Mouse (Mus musculus) kidney, postnatal 0 days (tissue): Measurements from ENCODE around the gene Lclat1. TPM values are rescaled to one million over a fixed set of nuclear protein-coding genes. Genes with fewer than 3 reads are reported as not detected.
A peak's percentile ranks its signal among the peaks of the same experiment; 100 is the strongest.

Experiments
- ATAC-seq: fragments of 200-750 bp; cut with Nextera tagmentation; replicated peaks from 2 replicates; pipeline ENCODE4 v1.8.0; 2017; ENCODE audit warnings: low read depth, moderate number of reproducible peaks, moderate TSS enrichment, moderate library complexity; ENCODE audit not compliant: low FRiP score
- DNase-seq: peaks from one replicate; pipeline ENCODE4 v3.0.0-alpha.2; 2016; ENCODE audit warnings: low spot score
- H3K27ac ChIP-seq: fragments of 300-500 bp; sonication (generic); 2 replicates; pipeline ENCODE4 v1.5.1; 2014; ENCODE audit warnings: mild to moderate bottlenecking
- H3K27me3 ChIP-seq: fragments of 300-500 bp; sonication (generic); 2 replicates; pipeline ENCODE4 v1.6.1; 2014; ENCODE audit warnings: low read length, mixed read lengths; ENCODE audit not compliant: insufficient read depth
- H3K36me3 ChIP-seq: fragments of 300-500 bp; sonication (generic); 2 replicates; pipeline ENCODE4 v1.6.1; 2014; ENCODE audit warnings: low read length, mixed read lengths; ENCODE audit not compliant: insufficient read depth
- H3K4me1 ChIP-seq: fragments of 300-500 bp; sonication (generic); replicated peaks from 2 replicates; pipeline ENCODE4 v1.6.1; 2014; ENCODE audit warnings: antibody characterized with exemption, low read length, mixed read lengths; ENCODE audit not compliant: insufficient read depth
- H3K4me2 ChIP-seq: fragments of 300-500 bp; sonication (generic); 2 replicates; pipeline ENCODE4 v1.6.1; 2014; ENCODE audit warnings: mild to moderate bottlenecking, low read length, moderate library complexity, mixed read lengths
- H3K4me3 ChIP-seq: fragments of 300-500 bp; sonication (generic); replicated peaks from 2 replicates; pipeline ENCODE4 v1.5.1; 2014; ENCODE audit warnings: low read depth, low read length
- H3K9ac ChIP-seq: fragments of 300-500 bp; sonication (generic); 2 replicates; pipeline ENCODE4 v1.6.1; 2014; ENCODE audit warnings: low read depth, low read length
- H3K9me3 ChIP-seq: fragments of 300-500 bp; sonication (generic); replicated peaks from 2 replicates; pipeline ENCODE4 v1.6.1; 2016; ENCODE audit warnings: low read length, inconsistent platforms, mixed read lengths
- CTCF ChIP-seq: IDR thresholded peaks from 2 replicates; pipeline ENCODE4 v1.5.1; 2016; ENCODE audit warnings: antibody characterized with exemption, low read depth, mild to moderate bottlenecking, moderate library complexity
- WGBS: fragments of 180-500 bp; shearing (Covaris S2); extraction: QIAGEN DNeasy Blood & Tissue Kit; methylation state at CpG from one replicate; pipeline ENCODE4 v1.1.7; 2014; 5-methylcytosine and 5-hydroxymethylcytosine counted together
- polyA plus RNA-seq: library from polyadenylated mRNA; unstranded; fragments of >200 nt; fragmentation: Nextera tagmentation; extraction: Ambion mirVana; gene quantifications from 2 replicates; pipeline ENCODE4 v1.2.1, GENCODE M21; 2015

Lclat1 gene
- polyA plus RNA-seq, 1 experiment from 2014 or later, result 12.5 TPM

DNA sequence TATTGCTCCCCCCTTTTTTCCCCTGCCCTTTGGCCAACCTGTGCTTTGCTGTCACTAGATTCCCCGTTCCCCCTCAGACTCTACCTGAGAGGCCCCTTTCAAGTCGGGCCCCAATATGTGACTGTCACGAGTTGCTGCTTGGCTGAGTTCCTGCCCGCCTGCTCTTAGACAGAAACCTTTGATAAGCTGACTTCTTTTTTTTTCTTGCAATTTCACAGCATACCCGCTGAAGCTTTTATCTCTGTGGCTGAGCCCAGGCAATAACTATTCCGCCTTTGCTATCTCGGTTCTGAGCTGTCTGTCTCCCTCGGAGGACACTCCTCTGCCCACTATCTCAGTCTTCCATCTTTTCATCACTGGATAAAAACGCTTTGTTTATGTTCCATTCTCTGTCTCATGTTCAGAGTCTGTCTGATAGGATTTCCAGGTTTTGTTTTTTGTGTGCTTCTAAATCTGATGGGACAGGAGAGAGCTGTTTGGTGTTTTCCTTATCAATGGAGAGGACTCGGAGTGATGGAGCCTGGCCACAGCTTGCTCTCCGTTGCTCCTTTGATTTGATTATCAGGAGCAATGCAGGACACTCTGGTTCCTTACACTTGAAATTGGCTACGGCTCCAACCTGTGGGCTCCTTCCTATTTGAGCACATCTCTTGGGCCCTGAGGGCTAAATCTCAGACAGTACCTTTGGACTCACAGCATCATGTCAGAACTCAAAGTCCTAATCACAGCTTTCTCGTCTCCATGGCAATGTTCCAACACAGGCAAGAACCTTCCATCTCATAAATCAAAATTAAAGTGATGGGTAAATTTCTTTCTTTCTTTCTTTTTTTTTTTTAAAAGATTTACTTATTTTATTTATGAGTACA is 20.5 kb upstream of the Lclat1 start:
- no peaks in the 10 kb centered on the region for H3K4me1 ChIP-seq
- H3K4me2 ChIP-seq, result no peak overlapping the region
- WGBS, result 38% methylated on average over 13 of the region's 13 CpGs
- H3K36me3 ChIP-seq, result no peaks in the 10 kb centered on the region
- DNase-seq (no peak), ATAC-seq (no peak)
- H3K27ac ChIP-seq, result no peak overlapping the region
- no peak for TF ChIP-seq CTCF
- no peak overlapping the region for H3K9ac ChIP-seq
- H3K9me3 ChIP-seq, result no peaks in the 10 kb centered on the region
- no peaks in the 10 kb centered on the region for H3K27me3 ChIP-seq
- no peak overlapping the region for H3K4me3 ChIP-seq

DNA sequence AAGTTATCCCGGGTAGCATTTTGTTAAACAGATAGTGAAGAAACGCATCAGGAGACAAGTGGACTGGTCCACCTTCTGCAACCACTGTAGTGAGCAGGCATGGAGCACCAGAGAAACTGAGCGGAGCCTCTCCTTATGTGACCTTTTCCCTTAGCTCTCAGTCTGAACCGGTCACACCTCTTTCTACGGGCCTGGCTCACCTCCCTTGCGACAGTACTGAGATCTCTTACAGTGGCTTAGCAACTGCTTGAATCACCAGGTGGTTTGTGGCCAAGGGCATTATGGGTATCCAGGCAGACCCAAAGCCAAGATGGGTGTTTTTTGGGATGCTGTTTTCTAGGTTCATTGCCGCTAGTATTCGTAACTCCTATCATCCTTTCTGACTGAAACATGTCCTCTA is 16.4 kb upstream of the Lclat1 start:
- DNase-seq, result no peak
- H3K36me3 ChIP-seq, result no peaks in the 10 kb centered on the region
- peak overlapping the region; percentile 57; the same call in 1 of the 2 replicates for H3K27ac ChIP-seq
- no peak for ATAC-seq
- TF ChIP-seq CTCF, result no peak
- H3K4me1 ChIP-seq, result 0 out of 2 replicates have a peak, but pooled peaks cover 3% of the 10 kb centered on the region
- no peak overlapping the region for H3K4me3 ChIP-seq
- WGBS, result 94% methylated on average over 8 of the region's 8 CpGs
- H3K4me2 ChIP-seq, result no peak overlapping the region
- H3K27me3 ChIP-seq, result no peaks in the 10 kb centered on the region
- H3K9ac ChIP-seq, result no peak overlapping the region
- H3K9me3 ChIP-seq, result no peaks in the 10 kb centered on the region

DNA sequence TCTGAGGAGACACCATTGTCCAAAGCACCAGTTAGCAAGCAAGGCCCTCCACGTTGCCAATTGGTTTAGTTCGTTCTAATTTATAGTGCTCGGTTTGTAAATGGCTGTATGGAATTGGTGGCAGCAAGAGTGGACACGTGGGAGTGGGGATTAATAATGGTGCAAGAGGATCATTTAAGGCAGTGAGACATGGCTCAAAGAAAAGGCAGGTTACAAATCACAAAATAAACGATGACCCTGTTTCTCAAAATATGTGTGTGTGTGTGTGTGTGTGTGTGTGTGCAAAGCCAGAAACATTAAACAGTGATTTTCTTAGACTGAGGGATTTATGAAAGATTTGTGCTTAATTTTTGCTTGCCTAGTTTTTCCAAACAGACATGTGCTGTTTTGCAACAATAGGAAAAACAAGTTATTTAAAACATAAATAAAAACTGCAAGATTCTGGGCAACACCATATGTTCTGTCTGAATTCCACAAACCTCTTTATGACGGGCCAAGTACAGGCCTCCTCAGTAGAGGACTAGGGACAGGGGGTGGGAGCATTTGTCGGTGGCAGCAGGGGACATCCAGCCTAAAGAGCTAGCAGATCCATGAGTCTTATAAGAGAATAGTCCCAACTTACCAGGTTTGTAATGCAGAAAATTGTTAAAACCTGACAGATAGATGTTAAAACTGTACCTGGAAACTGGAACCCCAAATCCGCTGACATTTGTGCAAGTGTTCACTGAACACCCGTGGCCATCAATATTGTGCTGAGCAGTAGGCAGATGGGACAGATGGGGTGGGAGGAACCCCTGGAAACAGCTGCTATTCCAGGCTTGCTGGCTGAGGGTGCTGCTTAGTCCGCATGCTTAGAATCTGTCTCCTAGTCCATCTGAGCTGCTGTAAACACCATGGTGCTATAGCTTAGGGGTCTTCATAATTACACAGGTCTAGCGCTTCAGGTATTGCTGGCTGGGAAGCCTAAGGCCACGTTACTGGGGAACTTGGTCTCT is 15.4 kb upstream of the Lclat1 start:
- Histone ChIP-seq H3K4me1 (0 out of 2 replicates have a peak, but pooled peaks cover 3% of the 10 kb centered on the region), H3K27me3 (no peaks in the 10 kb centered on the region), H3K9ac (no peak overlapping the region), H3K9me3 (no peaks in the 10 kb centered on the region), H3K4me3 (no peak overlapping the region), H3K36me3 (no peaks in the 10 kb centered on the region), H3K4me2 (no peak overlapping the region), H3K27ac (peak overlapping the region; percentile 81)
- no peak for ATAC-seq
- 61% methylated on average over 12 of the region's 12 CpGs for WGBS
- peak; percentile 86 for DNase-seq
- no peak for TF ChIP-seq CTCF

DNA sequence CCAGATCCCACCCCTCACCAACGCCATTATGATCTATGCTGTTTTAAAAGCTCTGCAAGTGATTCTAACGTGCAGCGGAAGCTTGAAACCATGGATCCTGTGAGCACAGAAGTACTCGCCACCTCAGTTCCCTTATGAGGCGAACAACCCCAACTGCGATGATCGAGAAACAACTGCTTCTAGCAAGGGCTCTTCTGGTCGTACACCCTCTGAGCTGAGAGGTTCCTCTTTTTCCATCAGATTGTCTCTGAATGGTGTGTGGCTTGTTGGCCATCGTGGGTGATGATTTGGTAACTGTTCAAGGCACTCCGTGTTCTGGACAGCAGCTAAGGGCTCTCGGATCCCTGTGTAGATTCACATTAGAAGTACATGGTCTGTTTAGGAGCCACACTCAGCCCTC is 12.7 kb upstream of the Lclat1 start:
- ATAC-seq, result no peak
- Histone ChIP-seq H3K27ac (no peak overlapping the region), H3K4me2 (no peak overlapping the region), H3K4me3 (no peak overlapping the region), H3K27me3 (no peaks in the 10 kb centered on the region), H3K4me1 (0 out of 2 replicates have a peak, but pooled peaks cover 3% of the 10 kb centered on the region), H3K9me3 (no peaks in the 10 kb centered on the region), H3K9ac (no peak overlapping the region), H3K36me3 (no peaks in the 10 kb centered on the region)
- 90% methylated on average over 11 of the region's 11 CpGs for WGBS
- TF ChIP-seq CTCF, result no peak
- DNase-seq, result no peak

DNA sequence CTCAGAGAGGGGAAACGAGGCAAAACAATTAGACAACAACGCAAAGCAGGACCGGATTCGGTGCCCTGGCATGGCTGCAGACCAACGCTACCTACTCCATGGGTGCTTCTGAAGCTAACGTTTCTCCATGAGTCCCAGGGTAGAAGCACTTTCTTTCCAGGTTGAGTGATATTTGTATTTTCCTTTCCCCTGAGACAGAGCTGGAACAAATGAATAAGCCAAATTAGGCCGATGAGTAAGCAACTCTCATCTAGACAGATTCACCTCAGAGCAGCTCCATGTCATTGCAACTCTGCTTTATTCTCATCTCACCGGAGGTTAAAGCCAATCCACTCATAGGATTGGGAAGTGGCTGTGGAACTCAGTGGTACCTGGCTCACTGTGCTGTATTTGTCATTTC is 12.2 kb upstream of the Lclat1 start:
- H3K27ac ChIP-seq, result no peak overlapping the region

DNA sequence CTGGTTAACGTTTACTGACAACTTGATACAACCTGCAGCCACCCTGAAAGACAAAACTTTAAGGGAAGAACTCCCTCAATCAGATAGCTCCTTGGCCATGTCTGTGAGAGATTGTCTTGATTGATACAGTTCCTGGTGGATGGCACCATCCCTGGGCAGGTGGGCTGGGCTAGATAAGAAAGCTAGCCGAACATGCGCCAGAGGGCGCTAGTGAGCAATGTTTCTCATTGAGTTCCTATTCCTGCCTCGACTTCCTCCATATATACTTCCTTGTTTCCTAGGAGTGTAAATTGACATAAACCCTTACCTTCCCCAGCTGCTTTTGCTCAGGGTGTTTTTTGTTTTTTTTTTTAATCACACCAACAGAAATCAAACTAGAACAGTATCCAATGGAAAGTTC is 11.3 kb upstream of the Lclat1 start:
- Histone ChIP-seq H3K9ac (no peak overlapping the region), H3K27me3 (no peaks in the 10 kb centered on the region), H3K36me3 (no peaks in the 10 kb centered on the region), H3K4me2 (no peak overlapping the region), H3K27ac (no peak overlapping the region), H3K4me1 (0 out of 2 replicates have a peak, but pooled peaks cover 3% of the 10 kb centered on the region), H3K4me3 (no peak overlapping the region), H3K9me3 (no peaks in the 10 kb centered on the region)
- TF ChIP-seq CTCF, result peak; percentile 67
- WGBS, result 37% methylated on average over 5 of the region's 5 CpGs
- no peak for ATAC-seq
- DNase-seq, result no peak

More for the DNA sequence above, 12.2 kb upstream of the Lclat1 start:
- no peak for TF ChIP-seq CTCF
- 89% methylated on average over 8 of the region's 8 CpGs for WGBS
- ATAC-seq (no peak), DNase-seq (no peak)
- Histone ChIP-seq H3K4me3 (no peak overlapping the region), H3K9me3 (no peaks in the 10 kb centered on the region), H3K9ac (no peak overlapping the region), H3K4me2 (no peak overlapping the region), H3K4me1 (0 out of 2 replicates have a peak, but pooled peaks cover 3% of the 10 kb centered on the region), H3K27me3 (no peaks in the 10 kb centered on the region), H3K36me3 (no peaks in the 10 kb centered on the region)
